Mouse (Mus musculus): ENCODE measurements at regions not wholly inside any gene's neighbourhood (a gene's known extent, or its start where the extent isn't known, plus 50 kb on each side); places are given as distances from the start of the nearest gene placed in this dataset.

- peak; percentile 48; the same call in 1 of the 2 replicates for ATAC-seq (replicated peaks)
- no peaks in the 10 kb centered on the region for H3K4me1 ChIP-seq
- no peaks in the 10 kb centered on the region for H3K36me3 ChIP-seq
- 19% methylated on average over 13 of the region's 13 CpGs for WGBS
- H3K27me3 ChIP-seq = no peaks in the 10 kb centered on the region
- H3K9ac ChIP-seq (replicated peaks) = no peak overlapping the region
- no peak overlapping the region for H3K4me3 ChIP-seq
- no peak overlapping the region for H3K27ac ChIP-seq (replicated peaks)
- no peak overlapping the region for H3K4me2 ChIP-seq (replicated peaks)
- no peaks in the 10 kb centered on the region for H3K9me3 ChIP-seq
Observed at GRCm38 (mm10) chr16:95647854-95648253, 54.0 kb upstream of the Ets2 start.

DNA sequence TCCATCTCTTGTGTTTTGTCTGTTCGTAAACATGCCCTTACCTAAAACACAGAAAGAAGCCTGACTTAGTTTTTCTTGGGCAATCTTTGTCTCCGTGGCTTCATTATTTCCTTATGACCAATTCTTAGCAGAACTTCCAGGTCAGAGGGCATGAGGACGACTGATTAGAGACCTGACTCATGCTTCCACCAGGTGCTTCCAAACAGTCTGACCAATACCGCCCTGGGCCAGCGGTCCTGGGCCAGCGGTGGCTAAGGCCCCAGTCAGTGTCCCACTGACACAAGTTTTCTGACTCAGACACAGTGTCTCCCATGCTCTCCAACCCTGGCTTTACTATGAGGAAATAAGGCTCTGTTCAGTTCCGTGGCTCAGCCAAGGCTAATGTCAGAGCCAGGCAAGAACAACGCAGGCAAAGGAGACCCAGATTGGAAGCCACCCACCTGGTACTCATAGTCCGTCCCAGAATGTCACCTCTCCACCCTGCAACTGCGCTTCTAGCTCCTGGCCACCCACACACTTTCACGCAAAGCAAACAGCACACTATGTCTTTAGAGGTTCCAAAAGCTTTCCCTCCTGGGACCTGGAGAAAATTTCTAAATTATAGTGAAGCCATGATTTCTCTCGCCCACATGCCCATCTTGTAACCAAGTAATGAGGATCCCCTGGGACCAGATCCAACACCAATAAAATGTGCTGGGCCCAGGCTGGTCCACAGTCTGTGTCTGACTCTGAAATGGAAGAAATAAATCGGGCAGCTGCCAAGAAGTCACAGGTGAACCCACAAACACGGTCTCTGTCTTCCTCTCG, 56.6 kb upstream of the Erg start:
- Histone ChIP-seq H3K36me3 (no peaks in the 10 kb centered on the region), H3K9ac (replicated peaks) (no peak overlapping the region), H3K27ac (replicated peaks) (no peak overlapping the region), H3K9me3 (no peaks in the 10 kb centered on the region), H3K4me2 (replicated peaks) (no peak overlapping the region), H3K27me3 (no peaks in the 10 kb centered on the region), H3K4me3 (no peak overlapping the region), H3K4me1 (no peaks in the 10 kb centered on the region)
- no peak for ATAC-seq (replicated peaks)
- WGBS = 88% methylated on average over 15 of the region's 15 CpGs

DNA sequence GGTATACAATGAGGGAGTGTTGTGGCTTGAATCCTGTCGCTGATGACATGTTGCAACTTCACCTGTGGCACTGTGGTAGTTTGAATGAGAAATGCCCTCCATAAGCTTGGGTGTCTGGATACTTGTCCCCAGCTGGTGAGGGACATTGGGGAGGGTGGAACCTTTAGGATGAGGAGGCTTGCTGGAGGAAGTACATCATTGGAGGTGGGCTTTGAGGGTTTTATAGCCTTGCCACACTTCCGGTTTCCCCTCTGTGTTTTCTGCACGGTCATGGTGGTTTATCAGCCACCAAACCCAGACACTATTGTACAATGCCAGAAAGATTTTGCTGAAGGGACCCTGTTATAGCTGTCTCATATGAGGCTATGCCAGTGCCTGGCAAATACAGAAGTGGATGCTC, 54.3 kb upstream of the Erg start:
- Histone ChIP-seq H3K27me3 (no peaks in the 10 kb centered on the region), H3K9ac (replicated peaks) (no peak overlapping the region), H3K4me1 (no peaks in the 10 kb centered on the region), H3K27ac (replicated peaks) (no peak overlapping the region), H3K9me3 (no peaks in the 10 kb centered on the region), H3K4me3 (no peak overlapping the region), H3K4me2 (replicated peaks) (no peak overlapping the region), H3K36me3 (no peaks in the 10 kb centered on the region)
- WGBS = 90% methylated on average over 3 of the region's 3 CpGs
- no peak for ATAC-seq (replicated peaks)

- Histone ChIP-seq H3K9me3 (no peaks in the 10 kb centered on the region), H3K9ac (replicated peaks) (no peak overlapping the region), H3K4me3 (no peak overlapping the region), H3K4me2 (replicated peaks) (no peak overlapping the region), H3K36me3 (no peaks in the 10 kb centered on the region), H3K27me3 (no peaks in the 10 kb centered on the region), H3K27ac (replicated peaks) (no peak overlapping the region), H3K4me1 (no peaks in the 10 kb centered on the region)
- ATAC-seq (replicated peaks) = no peak
- 93% methylated on average over 3 of the region's 3 CpGs for WGBS
Observed at GRCm38 (mm10) chr16:95639677-95640076, 53.3 kb upstream of the Erg start.

DNA sequence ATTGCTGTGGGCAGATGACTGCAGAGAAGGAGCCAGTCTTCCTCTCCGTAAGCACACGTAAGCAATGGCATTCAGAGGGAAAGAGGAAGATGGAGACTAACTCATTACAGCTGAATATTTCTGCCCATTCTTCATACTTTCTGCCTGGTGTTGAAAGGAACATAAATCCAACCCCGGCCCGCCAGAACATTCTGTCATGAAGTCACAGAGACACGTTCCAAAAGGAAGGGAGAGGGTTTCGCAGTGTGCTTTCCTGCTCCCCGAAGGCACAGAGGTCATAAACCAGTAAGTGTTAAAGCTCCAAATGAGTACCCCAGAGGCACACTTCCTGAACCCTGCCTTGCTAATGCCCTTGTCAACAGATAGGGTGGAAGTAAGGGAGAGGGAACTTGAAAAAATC, 51.5 kb upstream of the Erg start:
- 88% methylated on average over 7 of the region's 7 CpGs for WGBS
- Histone ChIP-seq H3K4me2 (replicated peaks) (no peak overlapping the region), H3K27me3 (no peaks in the 10 kb centered on the region), H3K9me3 (no peaks in the 10 kb centered on the region), H3K4me3 (no peak overlapping the region), H3K36me3 (no peaks in the 10 kb centered on the region), H3K27ac (replicated peaks) (no peak overlapping the region), H3K4me1 (no peaks in the 10 kb centered on the region), H3K9ac (replicated peaks) (no peak overlapping the region)
- no peak for ATAC-seq (replicated peaks)

DNA sequence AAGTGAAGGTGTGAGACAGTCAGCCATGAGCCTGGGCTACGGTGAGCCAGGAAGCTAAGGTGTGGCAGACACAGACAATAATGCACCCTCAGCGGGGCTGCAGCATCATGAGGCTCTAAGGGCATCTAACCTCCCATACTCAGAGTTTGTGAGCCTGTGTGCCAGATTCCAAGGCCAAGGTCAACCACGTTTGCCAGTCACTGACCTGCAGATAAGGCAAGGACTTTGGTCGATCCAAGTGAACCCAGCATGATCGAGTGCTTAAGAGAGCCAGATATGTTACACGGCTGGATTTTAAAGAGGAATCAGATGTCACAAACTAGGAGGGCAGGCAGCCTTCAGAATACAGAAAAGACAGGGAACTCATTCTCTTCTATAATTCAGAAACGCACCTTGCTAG, 50.2 kb upstream of the Erg start:
- H3K27ac ChIP-seq (replicated peaks) = no peak overlapping the region
- H3K36me3 ChIP-seq = no peaks in the 10 kb centered on the region
- no peak overlapping the region for H3K4me2 ChIP-seq (replicated peaks)
- no peaks in the 10 kb centered on the region for H3K4me1 ChIP-seq
- no peak overlapping the region for H3K9ac ChIP-seq (replicated peaks)
- H3K27me3 ChIP-seq = no peaks in the 10 kb centered on the region
- H3K4me3 ChIP-seq = no peak overlapping the region
- no peak for ATAC-seq (replicated peaks)
- no peaks in the 10 kb centered on the region for H3K9me3 ChIP-seq
- 86% methylated on average over 7 of the region's 7 CpGs for WGBS
